Mouse (Mus musculus) kidney, embryonic 14.5 days (tissue): ENCODE measurements around the gene Cdiptos. TPM values are rescaled to one million over a fixed set of nuclear protein-coding genes. Genes with fewer than 3 reads are reported as not detected.

Source experiments
- ATAC-seq: fragments of 200-750 bp; cut with Nextera tagmentation; 2 replicates; pipeline ENCODE4 v1.8.0; 2017; ENCODE audit warnings: moderate number of reproducible peaks, mild to moderate bottlenecking, moderate TSS enrichment, moderate library complexity; ENCODE audit not compliant: low FRiP score, low TSS enrichment
- H3K27ac ChIP-seq: fragments of 300-500 bp; sonication (generic); 2 replicates; pipeline ENCODE4 v1.5.1; 2014; ENCODE audit warnings: low read depth, mild to moderate bottlenecking, low read length, moderate library complexity, mixed read lengths
- H3K27me3 ChIP-seq: fragments of 300-500 bp; sonication (generic); 2 replicates; pipeline ENCODE4 v1.6.1; 2014; ENCODE audit warnings: mild to moderate bottlenecking, low read length; ENCODE audit not compliant: control insufficient read depth, insufficient read depth
- H3K36me3 ChIP-seq: fragments of 300-500 bp; sonication (generic); 2 replicates; pipeline ENCODE4 v1.6.1; 2014; ENCODE audit warnings: low read length, mixed read lengths; ENCODE audit not compliant: control insufficient read depth, insufficient read depth
- H3K4me1 ChIP-seq: fragments of 300-500 bp; sonication (generic); 2 replicates; pipeline ENCODE4 v1.6.1; 2014; ENCODE audit warnings: low read length, mixed read lengths; ENCODE audit not compliant: control insufficient read depth, insufficient read depth
- H3K4me2 ChIP-seq: fragments of 300-500 bp; sonication (generic); replicated peaks from 2 replicates; pipeline ENCODE4 v1.6.1; 2014; ENCODE audit warnings: low read depth, mild to moderate bottlenecking, low read length
- H3K4me3 ChIP-seq: fragments of 300-500 bp; sonication (generic); 2 replicates; pipeline ENCODE4 v1.5.1; 2014; ENCODE audit warnings: mild to moderate bottlenecking, low read length
- H3K9ac ChIP-seq: fragments of 300-500 bp; sonication (generic); 2 replicates; pipeline ENCODE4 v1.6.1; 2014; ENCODE audit warnings: low read depth, mild to moderate bottlenecking, low read length, moderate library complexity
- H3K9me3 ChIP-seq: fragments of 300-500 bp; sonication (generic); 2 replicates; pipeline ENCODE4 v1.6.1; 2016; ENCODE audit warnings: low read length; ENCODE audit not compliant: control insufficient read depth
- WGBS: fragments of 180-500 bp; shearing (Covaris S2); extraction: QIAGEN DNeasy Blood & Tissue Kit; methylation state at CpG from one replicate; pipeline ENCODE4 v1.1.7; 2014; 5-methylcytosine and 5-hydroxymethylcytosine counted together
- polyA plus RNA-seq: library from polyadenylated mRNA; unstranded; fragments of >200 nt; fragmentation: Nextera tagmentation; extraction: Ambion mirVana; gene quantifications from 2 replicates; pipeline ENCODE4 v1.2.1, GENCODE M21; 2014

The Cdiptos gene
- polyA plus RNA-seq, 1 experiment from 2014 or later: 1.3 TPM

DNA sequence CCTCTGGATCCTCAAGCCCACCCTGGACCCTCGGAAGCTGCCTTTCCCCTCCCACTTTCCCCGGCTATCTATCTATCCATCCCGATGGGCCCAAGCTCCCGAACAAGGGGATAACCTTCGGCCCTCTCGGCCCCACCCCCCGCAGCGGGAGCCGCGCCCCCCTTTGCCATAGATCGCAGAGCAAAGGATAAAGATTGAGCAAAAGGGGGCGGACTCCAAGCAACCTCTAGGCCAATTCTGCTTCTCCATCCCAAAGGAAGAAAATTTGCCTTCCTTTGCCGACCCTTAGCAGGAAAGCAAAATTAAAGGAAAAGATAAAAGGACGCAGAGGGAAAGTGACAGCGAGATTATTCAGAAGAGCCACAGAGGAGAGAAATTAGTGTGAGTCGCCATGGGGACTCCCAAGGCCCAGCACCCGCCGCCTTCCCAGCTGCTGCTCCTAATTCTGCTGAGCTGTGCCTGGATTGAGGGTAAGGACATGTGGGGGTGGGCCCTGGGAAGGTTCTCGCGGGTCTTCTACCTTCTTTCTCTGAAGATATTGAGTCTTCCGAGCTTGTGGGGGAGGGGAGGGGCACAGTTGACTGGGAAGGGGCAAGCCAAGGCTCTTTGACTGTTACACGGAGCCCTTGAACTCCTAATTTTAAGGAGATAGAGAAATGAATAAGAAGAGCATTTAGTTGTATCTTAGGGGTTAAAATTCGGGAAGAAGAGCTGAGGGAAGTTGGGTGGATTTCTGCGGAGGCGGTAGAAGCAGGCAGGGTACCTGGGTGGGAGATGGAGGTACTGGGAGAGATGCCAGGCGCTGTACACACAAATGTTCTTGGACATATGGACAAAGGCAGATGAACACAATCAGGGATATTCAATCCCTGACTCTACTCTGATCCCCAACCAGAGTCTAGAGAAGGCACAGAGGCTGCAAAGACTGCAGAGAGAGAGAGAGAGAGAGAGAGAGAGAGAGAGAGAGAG, 25.0 kb downstream of the Cdiptos start:
- H3K4me2 ChIP-seq: peak overlapping the region; percentile 89; the same call in 1 of the 2 replicates
- H3K4me3 ChIP-seq: peak overlapping the region; percentile 48; the same call in 1 of the 2 replicates
- peaks cover 22% of the 10 kb centered on the region for H3K27me3 ChIP-seq
- peaks cover 3% of the 10 kb centered on the region; the same call in 1 of the 2 replicates for H3K4me1 ChIP-seq
- H3K36me3 ChIP-seq: no peaks in the 10 kb centered on the region
- no peak for ATAC-seq
- H3K9me3 ChIP-seq: no peaks in the 10 kb centered on the region
- H3K27ac ChIP-seq: no peak overlapping the region
- H3K9ac ChIP-seq: no peak overlapping the region
- 3% methylated on average over 26 of the region's 26 CpGs for WGBS

DNA sequence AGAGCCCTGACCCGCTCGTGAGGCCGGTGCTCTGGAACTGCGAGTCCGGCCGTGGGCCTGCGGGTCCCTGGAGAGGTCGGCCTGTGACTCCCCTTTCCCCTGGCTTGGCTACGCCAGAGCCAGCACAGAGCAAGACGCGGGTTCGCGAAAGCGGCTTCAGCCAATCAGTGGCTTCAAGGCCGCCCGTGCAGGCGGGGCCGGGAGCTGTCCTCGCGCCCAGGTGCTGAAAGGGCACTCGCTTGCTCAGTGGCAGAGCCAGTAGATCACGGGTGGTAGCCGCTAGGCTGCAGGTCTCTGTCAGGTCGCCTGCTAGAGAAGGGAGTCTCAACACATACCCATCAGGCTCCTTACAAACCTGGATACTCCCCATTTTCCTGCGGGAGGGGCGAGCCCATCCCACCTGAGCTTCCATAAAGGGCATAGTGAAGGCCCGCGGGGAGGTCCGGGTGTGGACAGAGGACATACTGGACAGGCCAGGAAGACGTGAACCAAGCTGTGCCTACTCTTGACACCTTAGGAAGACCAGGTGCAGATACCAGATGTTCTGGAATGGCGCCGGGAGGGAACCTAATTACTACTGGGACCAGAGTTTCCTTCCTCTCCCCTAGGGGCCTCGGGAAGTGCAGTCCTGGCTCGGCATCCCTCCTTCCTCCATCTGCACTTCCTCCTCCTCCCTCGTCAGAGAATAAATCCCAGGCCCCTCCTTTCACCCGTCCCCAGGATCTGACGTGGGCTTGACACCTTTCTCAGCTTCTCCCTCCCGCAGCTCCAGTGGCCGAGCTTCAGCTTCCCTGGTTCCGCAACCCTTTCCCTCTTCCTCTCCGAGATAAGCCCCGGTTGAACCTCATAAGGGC, 25.9 kb downstream of the Cdiptos start, which contains the start of gene Sez6l2:
Gene Sez6l2 (plus strand): TSS at position 771 of the 854 bp plus-strand sequence.
- Histone ChIP-seq H3K4me3 (peak within 1 kb of the TSS; percentile 48), H3K27ac (no peak within 1 kb of the TSS), H3K27me3 (peaks cover 22% of the 10 kb centered on the region), H3K9me3 (no peaks in the 10 kb centered on the region), H3K9ac (peak within 1 kb of the TSS; percentile 1; the same call in 1 of the 2 replicates), H3K4me2 (peak within 1 kb of the TSS; percentile 89), H3K36me3 (peaks cover 3% of the 10 kb centered on the region; the same call in 1 of the 2 replicates), H3K4me1 (peaks cover 3% of the 10 kb centered on the region; the same call in 1 of the 2 replicates)
- 1% methylated on average over 36 of the region's 42 CpGs for WGBS
- peak; percentile 92 for ATAC-seq

DNA sequence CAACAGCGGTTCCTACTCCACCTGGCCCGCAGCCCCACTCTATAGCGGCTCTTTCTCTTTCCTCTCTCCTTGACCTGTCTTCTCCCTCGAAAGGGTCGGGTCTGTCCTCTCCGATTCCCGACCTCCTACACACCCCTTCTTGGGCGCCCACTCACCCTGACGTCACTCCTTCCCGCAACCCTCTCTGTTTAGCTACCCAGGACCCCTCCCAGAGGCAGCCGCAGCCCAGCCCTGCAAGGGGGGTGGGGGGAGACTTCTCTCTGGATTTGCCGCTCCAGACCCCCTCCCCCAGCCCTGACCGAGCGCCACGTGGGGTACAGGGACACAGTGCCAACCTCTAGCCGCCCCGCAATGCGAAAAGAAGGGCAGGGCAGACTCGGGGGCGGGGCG, 26.5 kb downstream of the Cdiptos start, which contains the start of gene Asphd1:
Gene Asphd1 (minus strand): TSS at position 180 of the 390 bp plus-strand sequence.
- peaks cover 3% of the 10 kb centered on the region; the same call in 1 of the 2 replicates for H3K4me1 ChIP-seq
- H3K4me3 ChIP-seq: peak within 1 kb of the TSS; percentile 48
- peak within 1 kb of the TSS; percentile 1; the same call in 1 of the 2 replicates for H3K9ac ChIP-seq
- peak within 1 kb of the TSS; percentile 89 for H3K4me2 ChIP-seq
- H3K9me3 ChIP-seq: no peaks in the 10 kb centered on the region
- H3K36me3 ChIP-seq: peaks cover 8% of the 10 kb centered on the region; the same call in 1 of the 2 replicates
- H3K27me3 ChIP-seq: peaks cover 22% of the 10 kb centered on the region
- no peak within 1 kb of the TSS for H3K27ac ChIP-seq
- ATAC-seq: peak; percentile 58
- WGBS: 1% methylated on average over 21 of the region's 21 CpGs

DNA sequence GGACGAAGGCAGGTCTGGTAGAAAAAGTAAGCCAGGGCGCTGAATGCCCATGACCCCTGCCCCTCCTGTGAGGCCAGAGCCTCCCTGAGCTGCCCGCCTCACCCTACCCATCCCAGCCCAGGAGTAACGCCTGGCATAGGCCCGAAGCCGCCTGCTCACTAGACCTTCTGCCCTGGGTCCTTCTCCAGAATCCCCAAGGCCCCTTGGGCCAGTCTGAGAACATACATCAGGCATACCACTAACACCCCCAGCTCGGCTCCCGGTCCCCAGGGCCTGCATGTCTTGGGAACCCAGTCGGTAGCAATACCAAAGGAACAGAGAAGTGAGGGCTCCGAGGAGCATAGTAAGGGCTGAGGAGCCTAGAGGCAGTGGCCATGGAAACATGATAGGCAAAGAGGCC, 27.3 kb downstream of the Cdiptos start:
- Histone ChIP-seq H3K9ac (no peak overlapping the region), H3K27me3 (peaks cover 22% of the 10 kb centered on the region), H3K4me1 (peaks cover 3% of the 10 kb centered on the region; the same call in 1 of the 2 replicates), H3K36me3 (peaks cover 11% of the 10 kb centered on the region; the same call in 1 of the 2 replicates), H3K9me3 (no peaks in the 10 kb centered on the region), H3K4me2 (no peak overlapping the region), H3K4me3 (no peak overlapping the region), H3K27ac (no peak overlapping the region)
- 85% methylated on average over 10 of the region's 10 CpGs for WGBS
- ATAC-seq: no peak

DNA sequence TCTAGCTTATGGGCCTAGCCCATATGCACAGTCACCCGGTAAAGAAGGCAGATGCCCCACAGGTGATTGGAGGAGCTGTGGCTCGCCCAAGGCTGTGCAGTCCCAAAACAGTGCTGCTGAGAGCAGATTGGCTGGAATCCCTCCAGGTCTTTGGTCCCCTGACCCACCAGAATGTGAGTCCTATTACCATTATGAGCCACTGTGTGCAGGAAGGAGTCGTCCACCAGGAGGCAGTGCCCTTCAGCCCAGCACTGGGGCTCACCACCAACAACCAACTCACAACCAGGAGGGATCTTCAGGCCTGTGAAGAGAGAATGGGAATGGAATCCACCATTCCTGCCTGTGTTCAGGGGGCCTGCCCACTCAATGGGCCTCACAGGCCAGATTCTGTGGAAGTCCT, 29.4 kb downstream of the Cdiptos start:
- peaks cover 17% of the 10 kb centered on the region for H3K27me3 ChIP-seq
- 32% methylated on average over 3 of the region's 3 CpGs for WGBS
- peaks cover 3% of the 10 kb centered on the region; the same call in 1 of the 2 replicates for H3K4me1 ChIP-seq
- no peak overlapping the region for H3K4me3 ChIP-seq
- H3K36me3 ChIP-seq: peaks cover 17% of the 10 kb centered on the region; the same call in 1 of the 2 replicates
- ATAC-seq: no peak
- H3K9me3 ChIP-seq: no peaks in the 10 kb centered on the region
- no peak overlapping the region for H3K9ac ChIP-seq
- H3K4me2 ChIP-seq: no peak overlapping the region
- no peak overlapping the region for H3K27ac ChIP-seq

DNA sequence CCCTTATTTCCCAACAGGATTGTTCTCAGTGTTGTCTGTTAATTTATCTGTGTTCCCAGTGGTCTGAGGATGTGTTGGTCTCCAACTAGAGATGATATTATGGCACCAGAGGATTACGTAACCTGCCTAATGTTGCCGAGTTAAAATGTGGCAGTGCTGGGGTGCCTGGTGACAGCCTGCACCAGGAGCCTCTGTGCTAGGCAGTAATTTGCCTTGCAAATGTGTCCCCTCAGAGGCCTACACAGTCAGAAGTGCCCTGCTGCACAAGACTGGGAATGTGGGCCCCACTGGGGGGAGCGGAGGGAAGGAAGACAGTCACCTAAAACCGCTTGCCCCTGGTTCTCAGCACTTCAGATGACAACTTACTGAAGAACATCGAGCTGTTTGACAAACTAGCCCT, 34.1 kb downstream of the Cdiptos start:
- Histone ChIP-seq H3K27ac (no peak overlapping the region), H3K4me3 (no peak overlapping the region), H3K36me3 (peaks cover 25% of the 10 kb centered on the region), H3K27me3 (no peaks in the 10 kb centered on the region), H3K4me2 (no peak overlapping the region), H3K9ac (no peak overlapping the region), H3K4me1 (no peaks in the 10 kb centered on the region), H3K9me3 (no peaks in the 10 kb centered on the region)
- 76% methylated on average over 5 of the region's 5 CpGs for WGBS
- no peak for ATAC-seq

DNA sequence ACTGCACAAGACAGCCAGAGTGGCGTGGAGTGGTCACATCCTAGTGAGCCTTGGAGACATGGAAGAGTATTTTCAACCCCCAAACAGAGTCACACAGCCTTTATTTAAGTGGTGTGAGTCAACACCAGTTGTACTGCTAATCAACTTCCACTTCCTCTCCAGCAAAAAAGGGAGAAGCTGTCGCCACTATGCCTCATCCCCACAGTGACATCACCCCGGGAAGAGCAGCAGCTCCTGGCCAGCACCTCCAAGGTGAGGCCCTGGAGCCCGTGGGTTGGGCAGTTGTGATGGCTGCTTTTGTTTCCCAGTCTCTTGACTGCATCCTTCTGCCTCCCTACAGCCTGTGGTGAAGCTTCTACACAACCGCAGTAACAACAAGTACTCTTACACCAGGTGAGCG, 34.7 kb downstream of the Cdiptos start:
- H3K36me3 ChIP-seq: peaks cover 31% of the 10 kb centered on the region
- WGBS: 43% methylated on average over 6 of the region's 6 CpGs

DNA sequence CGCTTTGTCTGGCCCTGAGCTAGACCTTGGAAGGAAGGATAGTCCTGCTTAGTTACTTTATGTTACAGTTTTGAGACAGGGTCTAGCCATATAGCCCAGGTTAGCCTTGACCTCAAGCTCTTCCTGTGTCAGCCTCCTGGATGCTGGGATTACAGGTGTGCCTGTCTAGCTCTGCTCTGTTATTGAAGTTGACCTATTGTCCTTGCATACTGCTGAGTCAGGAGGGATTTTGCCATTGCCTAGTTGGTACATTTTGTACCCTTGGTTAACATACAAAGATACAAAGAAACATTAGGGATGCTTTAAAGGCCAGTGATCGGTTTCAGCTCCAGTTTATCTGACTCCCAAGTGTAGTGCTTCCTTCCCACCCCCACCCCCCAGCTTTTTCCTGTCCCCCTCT, 43.2 kb downstream of the Cdiptos start:
- H3K27me3 ChIP-seq: no peaks in the 10 kb centered on the region
- 87% methylated on average over 2 of the region's 2 CpGs for WGBS
- H3K9me3 ChIP-seq: no peaks in the 10 kb centered on the region
- peaks cover 9% of the 10 kb centered on the region for H3K4me1 ChIP-seq
- ATAC-seq: no peak
- peaks cover 42% of the 10 kb centered on the region for H3K36me3 ChIP-seq
- H3K4me2 ChIP-seq: no peak overlapping the region
- H3K27ac ChIP-seq: no peak overlapping the region
- no peak overlapping the region for H3K9ac ChIP-seq
- no peak overlapping the region for H3K4me3 ChIP-seq

More for the DNA sequence above, 34.7 kb downstream of the Cdiptos start:
- H3K9me3 ChIP-seq: no peaks in the 10 kb centered on the region
- H3K27ac ChIP-seq: no peak overlapping the region
- no peaks in the 10 kb centered on the region for H3K4me1 ChIP-seq
- no peak overlapping the region for H3K4me2 ChIP-seq
- no peak for ATAC-seq
- no peaks in the 10 kb centered on the region for H3K27me3 ChIP-seq
- no peak overlapping the region for H3K9ac ChIP-seq
- no peak overlapping the region for H3K4me3 ChIP-seq
